Mouse (Mus musculus): ENCODE results near the gene Pitpnb.

Pitpnb gene

GRCm38 (mm10) chr5:111421424-111421823 lies 90.9 kb downstream of the Pitpnb start:
- no peak for DNase-seq (ENCODE audit: low read depth)

GRCm38 (mm10) chr5:111422058-111422800 lies 91.7 kb downstream of the Pitpnb start:
- DNase-seq (ENCODE audit: low read depth), result no peak

- DNase-seq (ENCODE audit: low read depth), result no peak
These were observed 92.4 kb downstream of the Pitpnb start for GRCm38 (mm10) chr5:111423011-111423410.

GRCm38 (mm10) chr5:111423616-111424015 lies 93.1 kb downstream of the Pitpnb start:
- DNase-seq (ENCODE audit: low read depth), result no peak

GRCm38 (mm10) chr5:111425813-111426212 lies 95.2 kb downstream of the Pitpnb start:
- no peak for DNase-seq (ENCODE audit: low read depth)

GRCm38 (mm10) chr5:111426249-111426648 lies 95.7 kb downstream of the Pitpnb start:
- no peak for DNase-seq (ENCODE audit: low read depth)

GRCm38 (mm10) chr5:111428882-111429281 lies 98.3 kb downstream of the Pitpnb start:
- DNase-seq (ENCODE audit: low read depth), result no peak

GRCm38 (mm10) chr5:111429726-111430125 lies 99.2 kb downstream of the Pitpnb start:
- no peak for DNase-seq (ENCODE audit: low read depth)

- no peak for DNase-seq (ENCODE audit: low read depth)
These were observed 100.6 kb downstream of the Pitpnb start for GRCm38 (mm10) chr5:111431007-111431730.

GRCm38 (mm10) chr5:111432842-111433241 lies 102.3 kb downstream of the Pitpnb start:
- no peak for DNase-seq (ENCODE audit: low read depth)

- no peak for DNase-seq (ENCODE audit: low read depth)
These were observed 103.8 kb downstream of the Pitpnb start for GRCm38 (mm10) chr5:111434342-111434842.

- DNase-seq (ENCODE audit: low read depth), result no peak
These were observed 105.7 kb downstream of the Pitpnb start for GRCm38 (mm10) chr5:111436260-111436659.

GRCm38 (mm10) chr5:111437205-111437604 lies 106.6 kb downstream of the Pitpnb start:
- DNase-seq (ENCODE audit: low read depth), result no peak

All from induced T-regulatory cell, adult 2 months (primary cell).